Mouse (Mus musculus): ENCODE results near the gene Arhgap15. TPM values are rescaled to one million over a fixed set of nuclear protein-coding genes. Genes with fewer than 3 reads are reported as not detected.

The Arhgap15 gene
- polyA plus RNA-seq, 1 experiment from 2014 or later: 2.8 TPM

GRCm38 (mm10) chr2:44299909-44300308 is 551.3 kb downstream of the Arhgap15 start:
- no peak overlapping the region for H3K4me2 ChIP-seq (ENCODE audit: low read depth, low read length)
- H3K9ac ChIP-seq (ENCODE audit: low read depth, low read length): no peak overlapping the region
- DNase-seq (ENCODE audit: low spot score) (peak; percentile 34), ATAC-seq (ENCODE audit: low read depth) (no peak)
- H3K4me1 ChIP-seq (ENCODE audit: control insufficient read depth, insufficient read depth, low read length): peaks cover 3% of the 10 kb centered on the region; the same call in 1 of the 2 replicates
- no peak overlapping the region for H3K4me3 ChIP-seq (ENCODE audit: low read depth, low read length)
- H3K36me3 ChIP-seq (ENCODE audit: control insufficient read depth, insufficient read depth, low read length): no peaks in the 10 kb centered on the region
- no peaks in the 10 kb centered on the region for H3K27me3 ChIP-seq (replicated peaks; ENCODE audit: control insufficient read depth, insufficient read depth, low read length)
- no peaks in the 10 kb centered on the region for H3K9me3 ChIP-seq (ENCODE audit: control insufficient read depth, low read length)
- no peak overlapping the region for H3K27ac ChIP-seq (replicated peaks; ENCODE audit: low read depth, low read length)
- WGBS: 40% methylated on average over 5 of the region's 5 CpGs

GRCm38 (mm10) chr2:44300466-44300865 is 551.8 kb downstream of the Arhgap15 start:
- Histone ChIP-seq H3K9ac (ENCODE audit: low read depth, low read length) (no peak overlapping the region), H3K4me2 (ENCODE audit: low read depth, low read length) (no peak overlapping the region), H3K9me3 (ENCODE audit: control insufficient read depth, low read length) (no peaks in the 10 kb centered on the region), H3K27me3 (replicated peaks; ENCODE audit: control insufficient read depth, insufficient read depth, low read length) (no peaks in the 10 kb centered on the region), H3K4me3 (ENCODE audit: low read depth, low read length) (no peak overlapping the region), H3K27ac (replicated peaks; ENCODE audit: low read depth, low read length) (no peak overlapping the region), H3K4me1 (ENCODE audit: control insufficient read depth, insufficient read depth, low read length) (peaks cover 7% of the 10 kb centered on the region; the same call in 1 of the 2 replicates), H3K36me3 (ENCODE audit: control insufficient read depth, insufficient read depth, low read length) (no peaks in the 10 kb centered on the region)
- WGBS: 87% methylated on average over 6 of the region's 6 CpGs
- ATAC-seq (ENCODE audit: low read depth) (no peak), DNase-seq (ENCODE audit: low spot score) (no peak)

GRCm38 (mm10) chr2:44304261-44304970 is 555.8 kb downstream of the Arhgap15 start:
- Histone ChIP-seq H3K4me1 (ENCODE audit: control insufficient read depth, insufficient read depth, low read length) (peaks cover 10% of the 10 kb centered on the region; the same call in 1 of the 2 replicates), H3K36me3 (ENCODE audit: control insufficient read depth, insufficient read depth, low read length) (no peaks in the 10 kb centered on the region), H3K27ac (replicated peaks; ENCODE audit: low read depth, low read length) (no peak overlapping the region), H3K9ac (ENCODE audit: low read depth, low read length) (no peak overlapping the region), H3K9me3 (ENCODE audit: control insufficient read depth, low read length) (no peaks in the 10 kb centered on the region), H3K4me3 (ENCODE audit: low read depth, low read length) (no peak overlapping the region), H3K4me2 (ENCODE audit: low read depth, low read length) (peak overlapping the region; percentile 40), H3K27me3 (replicated peaks; ENCODE audit: control insufficient read depth, insufficient read depth, low read length) (no peaks in the 10 kb centered on the region)
- WGBS: 31% methylated on average over 9 of the region's 9 CpGs
- ATAC-seq (ENCODE audit: low read depth) (no peak), DNase-seq (ENCODE audit: low spot score) (peak; percentile 45)

- WGBS: 37% methylated on average over 17 of the region's 17 CpGs
- DNase-seq (ENCODE audit: low spot score): peak; percentile 78
- no peaks in the 10 kb centered on the region for H3K9me3 ChIP-seq (ENCODE audit: control insufficient read depth, low read length)
Measured at GRCm38 (mm10) chr2:44304971-44305808, 556.6 kb downstream of the Arhgap15 start.

GRCm38 (mm10) chr2:44306137-44306536 is 557.5 kb downstream of the Arhgap15 start:
- Histone ChIP-seq H3K9ac (ENCODE audit: low read depth, low read length) (no peak overlapping the region), H3K27ac (replicated peaks; ENCODE audit: low read depth, low read length) (no peak overlapping the region), H3K36me3 (ENCODE audit: control insufficient read depth, insufficient read depth, low read length) (no peaks in the 10 kb centered on the region), H3K9me3 (ENCODE audit: control insufficient read depth, low read length) (no peaks in the 10 kb centered on the region), H3K27me3 (replicated peaks; ENCODE audit: control insufficient read depth, insufficient read depth, low read length) (no peaks in the 10 kb centered on the region), H3K4me1 (ENCODE audit: control insufficient read depth, insufficient read depth, low read length) (peaks cover 13% of the 10 kb centered on the region), H3K4me3 (ENCODE audit: low read depth, low read length) (no peak overlapping the region), H3K4me2 (ENCODE audit: low read depth, low read length) (no peak overlapping the region)
- no peak for ATAC-seq (ENCODE audit: low read depth)
- 49% methylated on average over 2 of the region's 2 CpGs for WGBS
- DNase-seq (ENCODE audit: low spot score): no peak

More at GRCm38 (mm10) chr2:44304971-44305808, 556.6 kb downstream of the Arhgap15 start:
- Histone ChIP-seq H3K4me2 (ENCODE audit: low read depth, low read length) (peak overlapping the region; percentile 40), H3K27ac (replicated peaks; ENCODE audit: low read depth, low read length) (no peak overlapping the region), H3K4me1 (ENCODE audit: control insufficient read depth, insufficient read depth, low read length) (peaks cover 10% of the 10 kb centered on the region), H3K27me3 (replicated peaks; ENCODE audit: control insufficient read depth, insufficient read depth, low read length) (no peaks in the 10 kb centered on the region), H3K4me3 (ENCODE audit: low read depth, low read length) (0 out of 2 replicates have a peak overlapping the region, but pooled peaks have one; percentile 6), H3K36me3 (ENCODE audit: control insufficient read depth, insufficient read depth, low read length) (no peaks in the 10 kb centered on the region), H3K9ac (ENCODE audit: low read depth, low read length) (no peak overlapping the region)
- peak; percentile 76; the same call in 1 of the 2 replicates for ATAC-seq (ENCODE audit: low read depth)

- Histone ChIP-seq H3K27me3 (replicated peaks; ENCODE audit: control insufficient read depth, insufficient read depth, low read length) (no peaks in the 10 kb centered on the region), H3K4me3 (ENCODE audit: low read depth, low read length) (no peak overlapping the region), H3K36me3 (ENCODE audit: control insufficient read depth, insufficient read depth, low read length) (no peaks in the 10 kb centered on the region), H3K4me1 (ENCODE audit: control insufficient read depth, insufficient read depth, low read length) (peaks cover 20% of the 10 kb centered on the region), H3K9ac (ENCODE audit: low read depth, low read length) (no peak overlapping the region), H3K27ac (replicated peaks; ENCODE audit: low read depth, low read length) (no peak overlapping the region), H3K9me3 (ENCODE audit: control insufficient read depth, low read length) (no peaks in the 10 kb centered on the region), H3K4me2 (ENCODE audit: low read depth, low read length) (no peak overlapping the region)
- DNase-seq (ENCODE audit: low spot score) (no peak), ATAC-seq (ENCODE audit: low read depth) (no peak)
- 92% methylated on average over 3 of the region's 3 CpGs for WGBS
Measured at GRCm38 (mm10) chr2:44309124-44309523, 560.5 kb downstream of the Arhgap15 start.

GRCm38 (mm10) chr2:44309556-44309955 is 560.9 kb downstream of the Arhgap15 start:
- no peak overlapping the region for H3K27ac ChIP-seq (replicated peaks; ENCODE audit: low read depth, low read length)
- ATAC-seq (ENCODE audit: low read depth) (no peak), DNase-seq (ENCODE audit: low spot score) (peak; percentile 67)
- H3K4me2 ChIP-seq (ENCODE audit: low read depth, low read length): no peak overlapping the region
- 52% methylated on average over 1 of the region's 1 CpGs for WGBS
- no peaks in the 10 kb centered on the region for H3K9me3 ChIP-seq (ENCODE audit: control insufficient read depth, low read length)
- H3K27me3 ChIP-seq (replicated peaks; ENCODE audit: control insufficient read depth, insufficient read depth, low read length): no peaks in the 10 kb centered on the region
- no peak overlapping the region for H3K9ac ChIP-seq (ENCODE audit: low read depth, low read length)
- peaks cover 17% of the 10 kb centered on the region for H3K4me1 ChIP-seq (ENCODE audit: control insufficient read depth, insufficient read depth, low read length)
- no peaks in the 10 kb centered on the region for H3K36me3 ChIP-seq (ENCODE audit: control insufficient read depth, insufficient read depth, low read length)
- H3K4me3 ChIP-seq (ENCODE audit: low read depth, low read length): no peak overlapping the region

GRCm38 (mm10) chr2:44310095-44310748 is 561.6 kb downstream of the Arhgap15 start:
- H3K4me2 ChIP-seq (ENCODE audit: low read depth, low read length): no peak overlapping the region
- 89% methylated on average over 11 of the region's 11 CpGs for WGBS
- no peak overlapping the region for H3K27ac ChIP-seq (replicated peaks; ENCODE audit: low read depth, low read length)
- H3K36me3 ChIP-seq (ENCODE audit: control insufficient read depth, insufficient read depth, low read length): no peaks in the 10 kb centered on the region
- H3K9me3 ChIP-seq (ENCODE audit: control insufficient read depth, low read length): no peaks in the 10 kb centered on the region
- DNase-seq (ENCODE audit: low spot score) (no peak), ATAC-seq (ENCODE audit: low read depth) (no peak)
- H3K9ac ChIP-seq (ENCODE audit: low read depth, low read length): no peak overlapping the region
- H3K27me3 ChIP-seq (replicated peaks; ENCODE audit: control insufficient read depth, insufficient read depth, low read length): no peaks in the 10 kb centered on the region
- no peak overlapping the region for H3K4me3 ChIP-seq (ENCODE audit: low read depth, low read length)
- peaks cover 15% of the 10 kb centered on the region for H3K4me1 ChIP-seq (ENCODE audit: control insufficient read depth, insufficient read depth, low read length)

All from embryonic facial prominence, embryonic 14.5 days (tissue).